Mouse (Mus musculus): Measurements from ENCODE around the gene Nlrp14.

DNA sequence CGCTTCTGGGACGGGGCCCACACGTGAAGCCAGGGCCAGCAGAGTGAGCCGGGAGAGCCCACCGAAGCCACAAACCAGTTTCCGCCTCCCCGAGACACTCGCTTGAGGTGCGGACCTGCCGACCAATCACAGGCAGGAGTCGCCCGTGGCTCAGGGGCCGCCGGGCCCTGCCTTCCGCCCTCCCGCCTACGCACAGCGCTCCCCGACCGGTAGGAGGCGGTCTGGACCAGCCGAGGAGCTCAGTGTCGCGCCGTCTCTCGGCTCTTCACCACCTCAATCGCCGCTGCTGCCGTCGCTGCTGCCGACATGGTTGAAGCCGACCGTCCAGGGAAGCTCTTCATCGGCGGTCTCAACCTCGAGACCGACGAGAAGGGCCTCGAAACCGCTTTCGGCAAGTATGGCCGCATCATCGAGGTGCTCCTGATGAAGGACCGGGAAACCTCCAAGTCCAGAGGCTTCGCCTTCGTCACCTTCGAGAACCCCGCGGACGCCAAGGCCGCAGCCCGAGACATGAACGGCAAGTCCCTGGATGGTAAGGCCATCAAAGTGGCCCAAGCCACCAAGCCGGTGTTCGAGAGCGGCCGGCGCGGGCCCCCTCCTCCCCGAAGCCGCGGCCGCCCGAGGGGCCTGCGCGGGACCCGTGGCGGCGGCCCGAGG, 42.5 kb downstream of the Nlrp14 start, which contains the start of gene Rbmxl2:
- no peak for TF ChIP-seq CTCF (IDR thresholded peaks at IDR 0.05; ENCODE audit: low read depth, low read length)
- no peak for TF ChIP-seq GATA1 (IDR thresholded peaks at IDR 0.05; ENCODE audit: borderline replicate concordance, low read length)

Measured in G1E (cell line).